Mouse (Mus musculus): ENCODE results near the gene F12.

F12 gene

DNA sequence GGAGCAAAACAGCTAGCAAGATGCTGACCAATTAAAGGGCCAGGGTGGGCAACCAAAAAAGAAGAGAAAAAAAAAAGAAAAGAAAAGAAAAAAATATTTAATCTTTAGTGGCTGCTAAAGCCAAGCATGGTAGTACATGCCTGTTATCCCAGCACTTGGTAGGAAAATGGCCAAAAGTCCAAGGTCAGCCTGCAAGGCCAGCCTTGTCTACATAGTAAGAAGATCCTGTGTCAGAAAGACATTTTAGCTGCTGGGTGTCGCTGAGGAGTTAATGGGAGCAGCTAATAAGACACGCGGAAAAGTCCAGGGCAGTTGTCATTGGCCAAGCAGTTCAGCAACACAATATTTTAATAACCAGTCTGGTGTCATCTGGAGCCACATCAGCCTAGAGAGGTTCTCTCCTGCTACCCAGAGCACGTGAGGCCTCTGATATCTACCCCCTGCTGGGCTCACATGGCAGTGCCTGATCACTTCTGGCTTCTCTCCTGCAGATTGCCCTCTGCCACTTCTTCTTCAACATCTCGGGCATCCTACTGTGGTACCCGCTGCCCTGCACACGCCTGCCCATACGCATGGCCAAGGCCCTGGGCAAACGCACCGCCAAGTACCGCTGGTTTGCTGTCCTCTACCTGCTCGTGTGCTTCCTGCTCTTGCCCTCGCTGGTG is 13.8 kb downstream of the F12 start:
- peak; percentile 58 for DNase-seq

DNA sequence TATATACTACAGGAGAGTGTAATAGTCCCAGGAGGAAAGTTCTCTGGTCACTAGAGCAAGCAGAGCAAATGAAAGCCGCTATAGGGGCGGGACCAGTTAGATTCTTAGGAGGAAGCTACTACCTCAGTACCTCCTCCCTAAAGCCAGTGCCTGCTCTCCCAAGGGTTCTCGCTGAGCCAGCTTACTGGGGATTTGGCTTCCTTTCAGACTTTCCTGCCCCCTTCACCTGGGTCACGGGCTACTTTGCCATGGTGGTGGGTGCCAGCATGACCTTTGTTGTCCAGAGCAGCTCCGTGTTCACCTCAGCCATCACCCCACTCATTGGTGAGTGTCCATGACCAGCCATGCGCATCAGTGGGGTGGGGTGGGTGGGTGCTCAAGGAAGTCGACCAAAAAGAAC is 14.8 kb downstream of the F12 start:
- DNase-seq, result peak; percentile 67

DNA sequence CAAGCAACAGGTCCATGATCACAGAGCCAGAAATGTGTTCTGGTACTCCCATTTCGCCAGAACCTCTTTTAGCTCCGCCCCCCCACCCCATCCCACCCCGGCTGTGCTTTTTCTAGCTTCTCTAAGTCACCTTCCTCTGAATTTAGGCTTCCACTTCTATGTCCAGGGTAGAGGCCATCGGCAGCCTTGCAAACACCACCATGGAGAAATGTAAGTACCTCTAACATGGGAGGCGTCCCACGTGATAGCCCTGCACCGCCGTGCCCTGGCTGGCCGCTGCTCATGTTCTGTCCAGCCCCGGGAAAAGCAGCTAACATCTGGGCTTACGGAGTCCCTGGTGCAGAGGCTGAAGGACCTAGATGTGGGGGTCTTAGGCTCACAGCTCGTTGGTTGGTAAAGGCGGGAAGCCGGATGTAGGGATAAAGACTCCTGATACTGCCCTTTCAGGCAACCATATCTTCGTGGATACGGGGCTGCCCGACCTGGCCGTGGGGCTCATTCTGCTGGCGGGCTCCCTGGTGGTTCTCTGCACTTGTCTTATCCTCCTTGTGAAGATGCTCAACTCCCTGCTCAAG is 18.0 kb downstream of the F12 start:
- peak; percentile 64 for DNase-seq

DNA sequence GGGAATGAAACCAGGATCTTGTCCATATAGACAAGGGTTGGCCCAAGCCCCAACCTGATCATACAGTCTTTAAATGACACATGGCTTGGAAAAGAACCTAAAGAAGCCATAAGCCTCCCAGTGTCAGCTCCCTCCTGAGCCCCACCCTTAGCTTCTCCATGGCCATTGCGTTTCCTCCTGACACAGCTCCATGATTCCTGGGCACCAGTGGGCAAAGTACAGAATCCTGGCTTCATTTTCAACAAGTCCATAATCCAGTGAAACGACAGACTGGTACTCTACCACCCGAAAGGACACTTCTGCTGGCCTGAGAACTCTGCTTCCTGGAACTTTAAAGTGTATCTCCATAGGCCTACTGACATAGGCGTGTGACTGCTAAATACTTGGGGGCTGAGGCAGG is 19.3 kb downstream of the F12 start:
- peak; percentile 48 for DNase-seq

DNA sequence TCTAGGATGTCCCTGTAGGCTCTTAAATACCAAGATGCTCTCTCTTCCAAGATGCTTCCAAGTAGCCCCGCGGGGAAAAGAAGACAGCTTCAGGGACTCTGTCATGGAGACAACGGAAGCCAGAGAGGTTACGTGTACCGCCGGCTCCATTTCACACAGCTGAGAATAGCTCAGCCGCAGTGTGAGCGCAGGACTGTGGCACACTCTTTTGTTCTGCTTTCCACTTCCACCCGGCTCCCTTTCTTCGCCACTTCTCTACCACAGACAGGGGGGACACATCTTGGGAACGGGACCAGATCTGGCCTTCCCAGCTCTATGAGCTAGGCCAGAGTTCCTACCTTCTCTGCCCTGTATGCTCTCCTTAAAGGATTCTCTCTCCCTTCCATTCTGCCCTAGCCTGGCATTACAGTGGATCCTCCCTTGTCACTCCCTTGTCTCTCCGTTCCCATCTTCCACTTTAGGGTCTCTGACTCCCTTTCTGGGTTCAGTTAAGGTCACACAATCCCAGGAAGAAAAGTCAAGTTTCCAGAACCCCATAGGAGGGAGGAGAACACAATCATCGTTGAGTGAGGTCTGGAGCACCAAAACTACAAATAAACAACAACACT is 20.7 kb downstream of the F12 start:
- no peak for DNase-seq

DNA sequence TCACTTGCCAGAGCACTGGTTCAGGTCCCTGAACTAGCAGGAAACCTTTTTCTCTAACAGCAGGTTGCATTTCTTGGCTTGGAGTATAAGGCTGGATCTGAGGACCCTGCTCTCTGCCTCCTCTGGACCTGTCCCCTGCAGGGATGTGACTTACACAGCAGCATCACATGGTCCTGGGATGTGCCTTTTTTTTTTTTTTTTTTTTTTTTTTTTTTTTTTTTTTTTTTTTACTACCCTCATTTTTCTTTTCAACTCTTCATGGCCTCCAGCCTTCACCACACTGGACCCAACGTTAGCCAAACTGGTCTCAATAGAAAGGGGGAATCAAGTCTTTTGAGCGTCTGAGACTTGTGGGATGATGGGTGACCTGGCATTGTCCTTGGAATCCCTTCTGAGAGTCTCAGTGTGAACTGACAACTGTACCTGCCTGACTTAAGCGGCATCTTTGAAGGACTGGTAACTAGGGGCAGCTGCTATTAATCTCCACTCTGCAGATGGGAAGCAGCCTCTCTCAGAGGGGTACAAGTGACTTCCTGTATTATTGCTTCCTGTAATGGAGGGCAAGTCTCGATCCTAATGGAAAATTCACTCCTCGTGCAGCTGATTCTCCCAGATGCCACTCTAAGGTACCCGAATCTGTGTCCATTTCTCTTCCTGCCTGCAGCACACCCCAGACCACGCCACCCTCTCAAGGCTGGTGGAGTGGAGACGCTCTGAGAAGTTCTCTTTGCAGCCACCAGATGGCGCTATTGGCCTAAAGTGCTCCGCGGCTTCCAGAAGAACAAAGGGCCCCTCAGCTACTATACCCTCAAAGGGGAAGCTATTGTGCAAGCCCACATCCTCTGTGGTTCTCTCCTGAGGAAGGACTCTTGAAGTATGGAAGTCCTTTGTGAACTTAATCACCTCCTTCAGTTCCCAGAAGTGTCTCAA is 21.5 kb downstream of the F12 start:
- DNase-seq, result peak; percentile 76

DNA sequence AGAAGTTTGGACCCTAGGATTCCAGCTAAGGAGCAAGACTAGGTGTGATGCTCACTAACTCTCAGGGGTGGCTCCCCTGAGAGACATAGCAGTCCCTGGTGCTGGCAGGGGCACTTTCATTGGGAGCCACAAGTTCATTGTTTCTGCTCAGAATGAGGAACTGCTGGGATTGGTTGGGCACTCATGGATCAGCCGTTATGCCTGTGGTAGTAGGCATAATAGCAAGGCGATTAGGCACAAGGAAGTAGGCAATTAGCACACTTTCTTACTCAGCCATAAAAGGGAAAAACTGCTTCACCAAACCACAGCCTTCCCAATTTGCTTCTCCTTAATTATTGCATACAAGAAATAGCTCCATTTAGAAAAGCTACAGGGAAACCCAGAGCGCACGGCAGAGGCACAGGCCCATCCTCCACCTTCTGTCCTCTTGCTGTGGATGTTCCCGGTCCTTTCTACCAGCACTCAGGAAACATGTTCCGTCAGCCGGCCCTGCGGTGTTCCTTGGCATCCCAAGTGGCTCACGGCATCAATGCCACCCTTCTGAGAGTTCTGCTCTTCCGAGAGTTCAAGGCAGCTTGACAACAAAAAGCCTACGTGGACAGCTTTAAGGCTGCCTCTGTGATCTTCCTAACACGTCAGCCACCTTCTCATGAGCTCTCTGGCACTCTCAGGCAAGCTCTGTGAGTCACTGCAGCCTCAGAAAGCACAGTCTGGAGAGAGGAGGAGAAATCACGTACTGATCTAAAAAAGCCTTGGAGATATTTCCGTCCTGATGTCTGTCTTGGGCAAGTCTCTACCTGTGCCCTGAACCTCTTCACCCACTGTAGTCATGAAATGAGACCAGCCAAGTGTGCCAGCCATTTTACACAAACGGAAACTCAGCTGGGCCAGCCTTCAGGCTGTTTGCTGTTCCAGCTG is 22.4 kb downstream of the F12 start:
- DNase-seq, result peak; percentile 41

DNA sequence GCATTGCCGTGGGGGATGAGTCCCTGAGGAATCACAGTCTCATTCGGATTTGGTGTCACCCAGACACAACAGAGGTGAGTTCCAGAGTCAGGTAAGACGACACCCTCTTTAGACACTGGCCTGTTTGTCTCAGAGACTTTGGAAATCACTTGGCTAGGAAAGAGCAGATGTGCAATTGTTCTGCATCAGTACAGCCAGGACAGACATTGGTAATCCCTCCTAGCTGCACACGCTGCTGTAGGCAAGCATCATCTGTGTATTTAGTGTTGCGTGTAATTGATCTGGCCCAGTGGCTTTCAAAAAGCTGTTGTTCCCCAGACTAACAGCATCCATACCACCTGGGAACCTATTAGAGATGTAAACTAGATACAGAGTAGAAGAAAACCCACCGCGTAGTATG is 23.3 kb downstream of the F12 start:
- DNase-seq, result no peak

DNA sequence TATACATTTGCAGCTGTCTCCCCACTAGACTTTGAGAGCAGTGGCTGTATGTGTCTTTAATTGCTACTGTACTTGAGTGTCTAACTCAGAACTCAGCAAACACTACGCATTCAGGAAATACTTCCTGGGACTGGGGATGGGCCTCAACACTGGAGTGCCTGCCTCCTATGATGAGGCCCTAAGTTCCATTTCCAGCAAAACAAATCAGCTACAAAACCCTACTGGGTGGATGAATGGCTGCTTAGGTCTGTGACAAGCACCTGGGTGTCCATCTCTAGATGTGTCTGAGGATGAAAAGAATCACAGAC is 26.6 kb downstream of the F12 start:
- DNase-seq, result peak; percentile 16

DNA sequence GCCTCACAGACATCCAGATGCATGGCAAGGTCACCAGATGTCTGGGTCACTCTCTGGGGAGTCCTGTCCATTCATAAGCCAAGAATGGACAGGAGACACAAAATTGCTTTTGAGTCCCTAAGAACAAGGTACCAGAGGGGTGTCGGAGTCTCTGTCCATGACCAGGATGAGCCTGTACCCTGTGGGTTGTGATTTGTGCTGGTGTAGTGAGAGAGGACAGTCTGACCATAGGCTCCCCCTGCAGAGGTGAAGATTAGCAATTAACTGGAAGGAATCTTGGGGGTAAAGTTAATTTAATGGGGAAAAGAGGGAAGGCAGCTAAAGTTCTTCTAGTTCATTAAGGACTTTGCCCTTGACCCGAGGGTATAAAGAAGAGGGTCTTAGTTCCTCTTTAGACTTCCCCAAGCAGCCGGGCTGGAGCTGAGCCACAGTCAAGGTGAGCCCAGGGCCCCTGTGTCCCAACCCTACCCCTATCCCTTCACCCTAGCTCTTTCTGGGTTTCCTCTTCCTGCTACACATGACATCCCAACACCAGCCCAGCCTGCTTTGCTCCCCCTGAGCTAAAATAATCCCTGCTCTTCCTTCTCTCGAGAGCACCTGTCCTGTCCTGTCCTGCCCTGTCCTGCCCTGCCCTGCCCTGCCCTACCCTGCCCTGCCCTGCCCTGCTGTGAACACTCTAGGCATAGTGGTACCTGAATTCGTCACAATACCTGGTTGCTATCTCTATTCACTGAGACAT is 27.1 kb downstream of the F12 start:
- DNase-seq, result peak; percentile 92

DNA sequence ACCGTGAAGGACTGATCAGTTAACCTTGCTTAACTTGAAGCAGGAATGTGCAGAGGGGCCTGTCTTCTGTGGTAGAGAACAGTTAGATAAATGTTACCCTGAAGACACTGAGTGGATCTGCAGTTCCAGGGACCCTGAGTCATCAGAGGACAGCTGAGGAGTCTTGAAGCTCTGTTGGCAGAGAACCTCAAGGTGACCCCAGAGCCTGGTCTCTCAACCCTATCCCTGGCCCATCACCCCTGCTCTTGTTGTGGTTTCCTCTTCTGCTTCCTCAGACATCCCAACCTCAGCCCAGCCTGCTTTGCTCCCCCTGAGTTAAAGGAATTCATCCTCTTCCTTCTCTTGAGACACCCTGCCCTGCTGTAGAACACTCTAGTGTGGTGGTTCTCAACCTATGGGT is 28.5 kb downstream of the F12 start, which contains the start of gene Slc34a1:
Gene Slc34a1, plus strand, starts transcription at position 100 of the 400 bp plus-strand sequence.
- peak; percentile 27 for DNase-seq

DNA sequence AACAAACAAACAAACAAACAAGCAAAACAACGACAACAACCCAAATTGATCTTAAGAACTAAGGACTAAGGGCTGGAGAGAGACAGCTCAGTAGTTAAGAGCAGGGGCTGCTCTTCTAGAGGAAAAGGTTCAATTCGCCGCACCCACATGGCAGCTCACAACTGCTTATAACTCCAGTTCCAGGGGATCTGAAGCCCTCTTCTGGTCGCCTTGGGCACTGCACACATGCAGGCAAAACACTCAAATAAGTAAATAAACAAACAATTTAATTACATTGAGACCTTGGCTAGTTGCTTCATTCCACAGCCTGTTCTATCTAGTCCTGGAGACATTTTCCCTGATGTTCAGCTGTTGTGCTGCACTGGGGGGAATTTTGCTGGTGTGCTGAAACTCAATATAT is 33.7 kb downstream of the F12 start:
- peak; percentile 53 for DNase-seq

DNA sequence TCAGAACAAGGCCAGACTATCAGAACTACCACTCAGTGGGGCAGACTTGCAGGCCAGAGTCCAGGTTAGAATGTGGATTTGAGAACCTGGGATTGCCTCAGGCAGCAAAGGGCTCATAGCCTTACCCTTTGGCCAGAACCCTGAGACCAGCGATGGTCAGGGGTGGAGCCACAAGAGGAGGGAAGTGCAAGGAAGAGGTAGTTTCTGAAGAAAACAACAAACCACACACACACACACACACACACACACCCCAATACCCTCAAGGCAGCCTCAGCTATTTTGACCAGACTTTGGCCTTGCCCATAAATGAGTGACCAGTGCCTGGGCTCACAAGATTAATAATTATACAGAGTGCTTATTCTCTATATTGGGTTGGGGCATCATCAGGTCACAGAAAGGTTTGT is 35.0 kb downstream of the F12 start:
- peak; percentile 95 for DNase-seq

DNA sequence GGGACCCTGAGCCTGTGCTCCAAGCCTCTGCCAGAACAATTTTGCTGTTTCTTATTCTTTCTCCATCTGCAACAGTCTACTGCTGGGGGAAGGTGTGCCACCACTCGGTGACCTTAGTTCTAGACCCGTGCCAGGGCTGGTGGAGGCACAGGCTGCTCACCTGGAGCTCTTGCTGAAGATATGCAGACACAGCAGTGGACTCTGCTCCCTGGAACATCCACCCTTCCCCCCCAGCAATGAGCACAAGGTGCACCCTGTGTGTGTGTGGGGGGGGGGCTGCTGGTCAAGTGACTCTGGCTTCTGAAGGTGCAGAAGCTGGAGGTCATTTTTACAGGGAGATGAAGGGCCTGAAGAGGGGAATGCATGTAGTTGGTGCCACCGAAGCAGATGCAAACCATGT is 35.9 kb downstream of the F12 start:
- peak; percentile 95 for DNase-seq

DNA sequence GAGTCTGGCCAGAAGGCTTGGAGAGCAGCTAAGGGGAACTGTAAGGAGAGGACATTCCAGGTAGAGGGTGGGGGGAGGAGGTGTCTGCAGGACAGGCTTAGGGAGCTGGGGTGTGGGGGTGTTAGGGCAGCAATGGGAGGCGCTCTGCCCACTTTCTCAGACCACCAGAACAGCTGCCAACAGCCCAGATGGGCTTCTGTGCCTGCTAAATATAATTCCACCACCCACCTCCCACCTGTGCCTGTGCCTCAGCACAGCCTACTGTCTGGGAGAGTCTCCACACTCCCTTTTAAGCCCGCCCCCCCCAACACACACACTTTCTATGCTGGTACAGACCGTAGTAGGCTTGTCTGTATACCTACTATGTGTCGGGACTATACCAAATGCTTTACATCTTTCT is 44.8 kb downstream of the F12 start:
- DNase-seq, result no peak

DNA sequence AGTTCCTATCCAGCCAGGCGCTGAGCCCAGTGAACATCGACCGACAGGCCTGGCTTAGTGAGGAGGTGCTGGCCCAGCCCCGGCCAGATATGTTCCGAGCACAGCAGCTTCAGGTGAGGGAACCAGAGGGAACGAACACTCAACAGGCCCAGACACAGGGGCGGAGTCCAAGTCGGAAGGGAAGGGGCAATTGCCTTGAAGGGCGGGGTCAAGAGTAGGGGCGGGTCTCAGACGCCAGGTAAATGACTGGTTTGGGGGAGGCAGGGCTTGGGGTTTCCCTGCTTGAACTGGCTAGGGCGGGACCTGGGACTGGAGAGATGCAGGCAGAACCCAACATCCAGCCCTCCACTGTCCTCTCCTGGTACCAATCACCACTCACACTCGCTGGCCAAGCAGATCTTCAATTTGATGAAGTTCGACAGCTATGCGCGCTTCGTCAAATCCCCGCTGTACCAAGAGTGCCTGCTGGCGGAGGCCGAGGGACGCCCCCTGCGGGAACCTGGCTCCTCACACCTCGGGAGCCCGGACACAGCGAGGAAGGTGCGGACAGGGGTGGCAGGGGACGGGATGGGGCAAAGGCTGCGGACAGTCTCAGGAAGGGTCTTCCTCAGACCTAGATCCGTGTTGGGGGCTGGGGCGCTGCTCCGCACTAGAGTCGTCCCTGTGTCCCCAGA is 47.5 kb downstream of the F12 start:
- DNase-seq, result peak; percentile 39

DNA sequence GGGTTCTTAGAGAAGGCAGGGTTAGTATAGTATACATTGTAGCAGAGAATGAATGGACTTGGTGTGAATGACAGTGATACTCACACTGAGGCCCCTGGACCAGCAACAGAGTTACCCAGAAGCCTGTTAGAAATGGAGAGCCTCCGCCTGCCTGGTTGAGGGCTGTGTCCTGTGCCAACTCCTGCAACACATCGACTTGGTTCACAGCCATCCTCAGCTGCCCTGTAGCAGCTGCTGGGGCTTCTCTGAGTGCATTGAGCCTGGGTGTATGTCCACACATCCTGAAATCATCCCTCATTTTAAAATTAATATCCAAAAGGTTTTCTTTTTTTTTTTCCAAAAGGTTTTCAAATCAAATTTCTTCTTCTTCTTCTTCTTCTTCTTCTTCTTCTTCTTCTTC is 50.7 kb downstream of the F12 start:
- no peak for DNase-seq

DNA sequence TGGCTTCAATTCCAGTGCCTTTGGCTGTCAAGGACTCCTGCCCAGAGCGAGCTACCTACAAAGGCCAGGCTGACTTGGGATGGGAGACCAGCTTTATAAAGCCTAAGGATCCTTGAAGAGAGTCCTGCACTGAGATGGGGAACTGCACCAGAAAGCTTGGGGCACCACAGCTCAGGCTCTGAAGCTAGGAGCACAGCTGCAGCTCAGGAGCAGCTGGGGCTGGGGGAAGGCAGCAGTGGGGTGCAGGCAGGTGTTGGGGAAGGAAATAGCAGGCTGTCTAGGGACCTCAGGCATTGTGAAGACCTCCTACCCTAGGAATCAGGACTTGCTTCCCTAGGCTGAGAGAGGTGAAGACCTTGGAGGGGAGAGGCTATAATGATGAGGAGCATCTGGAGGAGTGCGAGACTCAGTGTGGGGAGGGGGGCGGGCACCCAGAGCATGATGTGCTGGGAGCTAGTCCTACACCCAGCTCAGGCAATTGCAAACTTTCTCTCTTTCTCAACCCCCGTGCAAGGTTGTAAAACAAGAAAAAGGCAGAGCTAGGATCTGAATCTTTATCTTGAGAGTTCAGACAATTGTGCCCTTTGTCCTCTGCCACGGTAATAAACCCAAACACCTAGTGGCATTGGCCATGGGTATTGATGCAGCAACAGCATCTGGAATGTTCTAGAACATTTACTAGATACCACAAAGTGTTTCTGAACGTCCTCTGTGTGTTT is 52.2 kb downstream of the F12 start:
- DNase-seq, result no peak

DNA sequence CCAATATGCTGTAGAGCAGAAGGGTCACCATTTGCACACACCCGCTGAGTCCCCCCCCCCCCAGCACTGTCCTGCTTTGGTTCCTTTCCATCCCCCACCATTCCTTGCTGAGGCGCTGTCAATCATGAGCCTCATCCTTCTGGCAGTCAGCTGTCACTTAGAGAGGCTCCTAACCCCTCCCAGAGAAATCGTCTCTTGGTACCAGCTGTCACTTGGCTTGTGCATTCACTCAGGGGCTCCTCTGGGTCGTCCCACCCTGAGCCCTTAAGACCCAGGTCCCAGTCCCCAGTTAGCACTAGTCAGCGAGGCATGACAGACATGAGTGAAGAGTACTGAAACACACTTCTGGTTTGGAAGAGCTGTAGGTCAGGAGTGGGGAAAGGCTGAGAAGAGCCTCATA is 54.9 kb downstream of the F12 start:
- no peak for DNase-seq

DNA sequence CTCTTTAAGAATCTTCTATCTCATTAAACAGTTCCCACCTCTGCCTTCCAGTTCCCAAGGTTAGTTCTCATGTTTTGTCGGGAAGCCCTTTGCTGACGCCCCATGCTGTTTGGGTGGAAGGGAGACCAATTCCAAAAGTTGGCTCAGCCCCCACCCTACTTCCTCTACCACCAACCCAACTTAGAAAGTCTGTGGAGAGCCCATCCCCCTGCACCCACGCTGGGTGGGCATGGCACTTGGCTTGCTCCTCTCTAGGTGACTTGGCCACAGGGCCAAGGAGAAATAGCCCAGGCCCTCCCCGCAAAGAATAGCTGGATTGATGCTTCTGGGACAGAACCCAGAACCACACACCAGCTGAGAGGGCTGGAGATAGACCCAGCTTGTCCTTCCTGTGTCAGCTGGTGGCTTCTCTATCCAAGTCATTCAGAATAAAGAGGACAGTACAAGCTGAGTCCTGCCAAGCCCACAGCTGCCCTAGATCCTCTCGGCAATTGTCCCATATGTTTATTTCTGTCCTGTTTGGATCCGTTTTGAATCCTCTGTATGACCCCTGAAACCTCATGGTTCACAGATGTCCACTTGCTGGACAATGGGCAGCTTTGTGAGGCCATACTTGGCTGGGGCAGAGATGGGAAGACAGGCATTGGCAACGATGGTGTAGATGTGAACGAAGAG is 55.4 kb downstream of the F12 start:
- DNase-seq, result no peak

Data from kidney, adult 9 months (tissue).